Mouse (Mus musculus): Measurements from ENCODE around the gene Tmed10.

DNA sequence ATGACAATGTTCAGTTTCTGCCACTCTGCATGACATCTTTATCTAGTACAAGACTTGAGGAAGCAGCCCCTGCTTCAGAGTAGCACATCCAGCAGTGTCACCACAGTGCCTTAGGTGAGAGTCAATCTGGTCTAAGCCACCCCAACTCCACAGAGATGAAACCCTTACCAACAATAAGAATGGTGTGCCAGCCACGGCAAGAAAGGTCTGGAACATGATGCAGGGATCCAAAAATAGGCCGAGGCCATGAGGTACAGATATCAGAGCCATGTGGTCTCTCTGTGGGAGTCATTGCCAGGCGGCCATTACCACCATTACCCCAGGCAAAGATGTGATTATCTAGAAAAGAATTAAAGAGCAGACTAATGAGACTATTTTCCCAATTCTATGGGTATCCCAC is 66.0 kb downstream of the Tmed10 start:
- TF ChIP-seq CTCF (conservative IDR thresholded peaks at IDR 0.05; ENCODE audit: low read length) (no peak), POU5F1 (IDR thresholded peaks at IDR 0.05; ENCODE audit: borderline replicate concordance, low read length) (no peak), NANOG (IDR thresholded peaks at IDR 0.05; ENCODE audit: borderline replicate concordance, low read length) (no peak)

Data from E14TG2a.4 (cell line).